Mouse (Mus musculus) embryonic facial prominence, embryonic 12.5 days (tissue): Measurements from ENCODE around the gene C1ql2. TPM values are rescaled to one million over a fixed set of nuclear protein-coding genes. Genes with fewer than 3 reads are reported as not detected.

Experiments
- ATAC-seq: fragments of 200-750 bp; cut with Nextera tagmentation; 2 replicates; pipeline ENCODE4 v1.8.0; 2017; ENCODE audit not compliant: insufficient number of reproducible peaks, insufficient read depth, low FRiP score, low TSS enrichment
- H3K27ac ChIP-seq: fragments of 300-500 bp; sonication (generic); 2 replicates; pipeline ENCODE4 v1.5.1; 2016; ENCODE audit warnings: mild to moderate bottlenecking
- H3K27me3 ChIP-seq: fragments of 300-500 bp; sonication (generic); 2 replicates; pipeline ENCODE4 v1.6.1; 2016; ENCODE audit warnings: mild to moderate bottlenecking, moderate library complexity
- H3K36me3 ChIP-seq: fragments of 300-500 bp; sonication (generic); 2 replicates; pipeline ENCODE4 v1.6.1; 2016; ENCODE audit warnings: mild to moderate bottlenecking
- H3K4me1 ChIP-seq: fragments of 300-500 bp; sonication (generic); 2 replicates; pipeline ENCODE4 v1.6.1; 2016
- H3K4me2 ChIP-seq: fragments of 300-500 bp; sonication (generic); replicated peaks from 2 replicates; pipeline ENCODE4 v1.6.1; 2016; ENCODE audit warnings: mild to moderate bottlenecking, moderate library complexity
- H3K4me3 ChIP-seq: fragments of 300-500 bp; sonication (generic); 2 replicates; pipeline ENCODE4 v1.5.1; 2016; ENCODE audit warnings: mild to moderate bottlenecking
- H3K9ac ChIP-seq: fragments of 300-500 bp; sonication (generic); 2 replicates; pipeline ENCODE4 v1.6.1; 2016; ENCODE audit warnings: mild to moderate bottlenecking, moderate library complexity
- H3K9me3 ChIP-seq: fragments of 300-500 bp; sonication (generic); 2 replicates; pipeline ENCODE4 v1.6.1; 2016; ENCODE audit warnings: mild to moderate bottlenecking, moderate library complexity
- whole genome bisulfite sequencing: fragments of 180-500 bp; shearing (Covaris S2); methylation state at CpG from one replicate; pipeline ENCODE4 v1.1.7; 2016; 5-methylcytosine and 5-hydroxymethylcytosine counted together
- polyA plus RNA-seq: library from polyadenylated mRNA; unstranded; fragments of >200 nt; fragmentation: Nextera tagmentation; extraction: Ambion mirVana; gene quantifications from 2 replicates; pipeline ENCODE4 v1.2.1, GENCODE M21; 2016

C1ql2 gene
- polyA plus RNA-seq, 1 experiment from 2014 or later = 0.20 TPM

GRCm38 (mm10) chr1:120390336-120390735 lies 50.0 kb downstream of the C1ql2 start:
- H3K36me3 ChIP-seq = no peaks in the 10 kb centered on the region
- H3K4me3 ChIP-seq = no peak overlapping the region
- ATAC-seq = no peak
- no peak overlapping the region for H3K9ac ChIP-seq
- H3K27me3 ChIP-seq = no peaks in the 10 kb centered on the region
- no peak overlapping the region for H3K27ac ChIP-seq
- no peaks in the 10 kb centered on the region for H3K9me3 ChIP-seq
- H3K4me1 ChIP-seq = peaks cover 3% of the 10 kb centered on the region; the same call in 1 of the 2 replicates
- H3K4me2 ChIP-seq = no peak overlapping the region
- WGBS = 5% methylated on average over 11 of the region's 11 CpGs

Other genes with a start within 250 kb of the C1ql2 start
- gene Dbi, start 219.5 kb upstream of the C1ql2 start, polyA plus RNA-seq = 573 and 602 TPM in 2 replicates
- 22.9 and 25.8 TPM in 2 replicates for gene 3110009E18Rik, start 219.4 kb upstream of the C1ql2 start, polyA plus RNA-seq
- gene Steap3, start 67.9 kb upstream of the C1ql2 start, polyA plus RNA-seq = 2.6 and 3.1 TPM in 2 replicates
- gene Marco, start 164.4 kb downstream of the C1ql2 start, polyA plus RNA-seq = 0.08 and 0.50 TPM in 2 replicates